Mouse (Mus musculus) stomach, postnatal 0 days (tissue): ENCODE measurements around the gene Slc28a2.

Experiments used
- CTCF ChIP-seq: IDR thresholded peaks from 2 replicates; pipeline ENCODE4 v1.5.1; 2016; ENCODE audit warnings: antibody characterized with exemption, low read depth, mild to moderate bottlenecking, moderate library complexity
- EP300 ChIP-seq: optimal IDR thresholded peaks from 2 replicates; pipeline ENCODE3; 2016; ENCODE audit warnings: antibody characterized with exemption

DNA sequence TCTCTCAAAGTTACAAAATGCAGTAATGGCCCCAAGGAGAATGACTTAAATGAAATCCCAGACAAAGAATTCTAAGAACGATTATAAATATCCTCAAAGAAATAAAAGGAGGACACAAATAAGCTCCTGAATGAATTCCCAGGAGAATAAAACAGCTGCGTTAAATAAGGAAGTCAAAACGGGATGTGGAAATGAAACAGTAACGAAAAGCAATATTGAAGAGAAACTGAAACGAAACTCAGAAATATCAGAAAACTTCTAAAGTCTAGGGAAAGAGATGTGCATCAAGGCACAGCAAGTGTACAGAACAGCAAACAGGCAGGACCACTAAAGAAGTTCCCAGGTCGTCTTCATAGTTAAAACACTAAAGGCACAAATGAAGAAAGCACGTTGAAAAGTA, 17.3 kb upstream of the Slc28a2 start:
- TF ChIP-seq EP300, result no peak
- TF ChIP-seq CTCF, result no peak
